Mouse (Mus musculus) limb, embryonic 14.5 days (tissue): Measurements from ENCODE around the gene Rilpl1. TPM values are rescaled to one million over a fixed set of nuclear protein-coding genes. Genes with fewer than 3 reads are reported as not detected.
"Not testable (repeated sequence)": the region's sequence is repeated elsewhere in the genome, so short reads cannot be mapped to it uniquely, and the experiment has no call there.

ENCODE experiments used
- ATAC-seq: fragments of 200-750 bp; cut with Nextera tagmentation; 2 replicates; pipeline ENCODE4 v1.8.0; 2017; ENCODE audit warnings: low read depth, moderate number of reproducible peaks, moderate TSS enrichment; ENCODE audit not compliant: low FRiP score
- DNase-seq: peaks from one replicate; pipeline ENCODE4 v3.0.0-alpha.2; 2015; ENCODE audit warnings: low spot score
- H3K27ac ChIP-seq: fragments of 300-500 bp; sonication (generic); replicated peaks from 2 replicates; pipeline ENCODE4 v1.5.1; 2014; ENCODE audit warnings: low read depth, mild to moderate bottlenecking, low read length, moderate library complexity, mixed read lengths
- H3K27me3 ChIP-seq: fragments of 300-500 bp; sonication (generic); 2 replicates; pipeline ENCODE4 v1.6.1; 2014; ENCODE audit warnings: low read length, mixed read lengths; ENCODE audit not compliant: control insufficient read depth, insufficient read depth
- H3K36me3 ChIP-seq: fragments of 300-500 bp; sonication (generic); 2 replicates; pipeline ENCODE4 v1.6.1; 2014; ENCODE audit warnings: mild to moderate bottlenecking, low read length, moderate library complexity, mixed read lengths; ENCODE audit not compliant: control insufficient read depth, insufficient read depth
- H3K4me1 ChIP-seq: fragments of 300-500 bp; sonication (generic); 2 replicates; pipeline ENCODE4 v1.6.1; 2014; ENCODE audit warnings: antibody characterized with exemption, low read length, mixed read lengths; ENCODE audit not compliant: control insufficient read depth, insufficient read depth
- H3K4me2 ChIP-seq: fragments of 300-500 bp; sonication (generic); replicated peaks from 2 replicates; pipeline ENCODE4 v1.6.1; 2014; ENCODE audit warnings: low read depth, mild to moderate bottlenecking, low read length, moderate library complexity; ENCODE audit not compliant: severe bottlenecking
- H3K4me3 ChIP-seq: fragments of 300-500 bp; sonication (generic); replicated peaks from 2 replicates; pipeline ENCODE4 v1.5.1; 2014; ENCODE audit warnings: low read length
- H3K9ac ChIP-seq: fragments of 300-500 bp; sonication (generic); 2 replicates; pipeline ENCODE4 v1.6.1; 2014; ENCODE audit warnings: mild to moderate bottlenecking, low read depth, low read length, moderate library complexity; ENCODE audit not compliant: severe bottlenecking
- H3K9me3 ChIP-seq: fragments of 300-500 bp; sonication (generic); 2 replicates; pipeline ENCODE4 v1.6.1; 2016; ENCODE audit warnings: low read length; ENCODE audit not compliant: control insufficient read depth
- POLR2A ChIP-seq: fragments of 200-500 bp; IDR thresholded peaks from 2 replicates; pipeline ENCODE4 v1.8.0; 2012; ENCODE audit warnings: inconsistent platforms, mild to moderate bottlenecking, moderate library complexity, borderline replicate concordance; ENCODE audit not compliant: insufficient read depth, insufficient read length; ENCODE audit errors: extremely low read depth
- WGBS: fragments of 180-500 bp; shearing (Covaris S2); extraction: QIAGEN DNeasy Blood & Tissue Kit; methylation state at CpG from one replicate; pipeline ENCODE4 v1.1.7; 2014; 5-methylcytosine and 5-hydroxymethylcytosine counted together
- polyA plus RNA-seq, 2 experiments: library from polyadenylated mRNA; depleted of rRNA in 1 of 2; stranded (reverse) in 1 of 2; unstranded in 1 of 2; fragments of >200 nt; fragmentation: Nextera tagmentation in 1 of 2; extraction: Ambion mirVana in 1 of 2; gene quantifications; 2 replicates each; pipeline versions ENCODE4 v1.2.1 to v1.2.3; 2012 to 2014

Rilpl1 gene
- polyA plus RNA-seq, 2 experiments = 22.4 to 23.2 TPM

DNA sequence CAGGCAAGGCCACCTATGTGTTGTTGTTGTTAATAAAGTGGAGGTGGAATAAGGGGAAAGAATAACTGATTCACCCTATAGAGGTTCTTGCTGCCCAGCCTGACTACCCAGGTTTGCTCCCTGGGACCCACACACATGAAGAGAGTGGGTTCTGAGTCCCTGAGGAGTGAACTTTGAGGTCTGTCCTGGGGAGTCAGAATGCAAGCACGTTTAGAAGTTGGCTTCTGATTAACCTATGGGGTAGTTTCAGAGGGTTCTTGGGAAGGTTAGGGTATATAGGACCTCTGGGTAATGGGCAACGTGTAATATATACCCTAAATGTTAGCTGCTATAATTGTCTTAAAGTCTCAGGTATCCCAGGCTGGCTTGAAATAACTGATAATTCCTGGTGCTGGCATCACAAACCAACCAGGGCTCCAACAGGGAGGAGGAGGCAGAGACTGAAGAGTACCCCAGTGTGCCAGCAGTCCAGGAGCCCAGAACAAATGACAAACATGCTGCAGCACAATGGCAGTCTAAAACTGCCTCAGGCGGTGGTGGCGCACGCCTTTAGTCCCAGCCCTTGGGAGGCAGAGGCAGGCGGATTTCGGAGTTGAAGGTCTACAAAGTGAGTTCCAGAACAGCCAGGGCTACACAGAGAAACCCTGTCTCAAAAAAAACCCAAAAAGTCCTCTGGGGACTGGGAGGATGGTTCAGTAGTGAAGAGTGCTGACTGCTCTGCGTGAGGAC lies 68.7 kb downstream of the Rilpl1 start:
- Histone ChIP-seq H3K4me1 (no peaks in the 10 kb centered on the region), H3K4me3 (no peak overlapping the region), H3K27ac (no peak overlapping the region), H3K4me2 (no peak overlapping the region), H3K9ac (no peak overlapping the region), H3K27me3 (no peaks in the 10 kb centered on the region), H3K9me3 (no peaks in the 10 kb centered on the region), H3K36me3 (peaks cover 82% of the 10 kb centered on the region)
- DNase-seq (no peak), ATAC-seq (no peak)
- 86% methylated on average over 8 of the region's 8 CpGs for WGBS
- TF ChIP-seq POLR2A = no peak

DNA sequence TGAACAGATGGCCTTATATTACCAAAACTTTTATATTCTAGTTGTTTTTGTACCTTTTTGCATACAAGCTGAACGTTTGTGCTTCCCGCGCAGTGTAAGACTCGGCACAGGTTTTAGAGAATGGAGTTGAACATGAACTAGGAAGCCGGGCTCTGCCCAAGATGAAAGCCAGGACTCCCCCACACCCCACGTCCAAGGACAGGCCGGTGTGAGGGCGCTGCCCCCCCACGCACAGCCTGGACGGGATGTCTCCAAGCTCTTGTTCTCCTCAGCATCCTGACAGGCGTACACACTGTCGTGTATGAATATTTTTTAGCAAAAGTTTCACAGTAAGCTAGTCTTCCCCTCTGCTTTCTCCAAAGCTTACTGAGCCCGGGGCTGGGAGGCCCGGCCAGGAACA lies 70.3 kb downstream of the Rilpl1 start:
- DNase-seq, H3K9ac ChIP-seq: not testable (repeated sequence)
- 94% methylated on average over 14 of the region's 14 CpGs for WGBS

DNA sequence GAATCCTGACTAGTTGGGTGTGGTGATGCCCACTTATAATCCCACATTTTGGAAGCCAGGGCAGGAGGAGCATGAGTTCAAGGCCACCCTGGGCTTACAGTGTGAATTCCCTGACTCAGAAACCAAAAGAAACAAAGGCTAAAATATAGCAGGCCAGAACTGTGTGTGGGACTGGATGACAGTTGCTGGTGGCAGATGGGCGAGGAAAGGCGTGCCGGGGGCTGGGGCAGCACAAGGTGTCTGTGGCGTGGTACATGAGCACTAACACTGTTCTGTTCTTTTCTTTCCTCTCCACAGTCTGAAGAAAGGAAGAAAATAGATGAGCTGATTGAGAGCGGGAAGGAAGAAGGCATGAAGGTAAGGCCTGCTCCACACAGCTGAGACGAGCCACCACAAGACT lies 74.4 kb downstream of the Rilpl1 start:
- no peaks in the 10 kb centered on the region for H3K27me3 ChIP-seq
- no peaks in the 10 kb centered on the region for H3K9me3 ChIP-seq
- no peak overlapping the region for H3K4me3 ChIP-seq
- H3K4me1 ChIP-seq = no peaks in the 10 kb centered on the region
- no peak for TF ChIP-seq POLR2A
- no peak for ATAC-seq
- DNase-seq = no peak
- H3K9ac ChIP-seq = no peak overlapping the region
- WGBS = 95% methylated on average over 6 of the region's 6 CpGs
- peaks cover 92% of the 10 kb centered on the region for H3K36me3 ChIP-seq
- no peak overlapping the region for H3K4me2 ChIP-seq
- no peak overlapping the region for H3K27ac ChIP-seq

More for the DNA sequence above, 70.3 kb downstream of the Rilpl1 start:
- ATAC-seq, H3K27me3 ChIP-seq, H3K4me2 ChIP-seq, H3K4me1 ChIP-seq, H3K9me3 ChIP-seq, H3K27ac ChIP-seq, H3K4me3 ChIP-seq: not testable (repeated sequence)
- H3K36me3 ChIP-seq = peaks cover 85% of the 10 kb centered on the region

DNA sequence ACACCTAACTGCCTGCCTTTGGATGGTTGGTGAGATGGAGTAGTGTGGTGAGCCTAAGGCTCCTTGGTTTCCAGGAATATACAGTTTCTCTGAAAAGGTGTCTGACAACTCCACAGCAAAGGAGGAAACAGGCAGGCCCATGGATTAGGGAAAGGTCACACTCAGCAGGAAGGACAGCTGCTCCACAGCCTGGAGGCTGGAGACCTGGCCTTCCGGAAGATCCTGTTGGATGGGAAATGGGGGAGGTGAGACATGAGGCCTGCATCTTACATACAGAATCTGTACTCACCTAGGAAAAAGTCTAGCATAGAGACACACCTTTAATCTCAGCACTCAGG lies 77.1 kb downstream of the Rilpl1 start:
- no peak for TF ChIP-seq POLR2A
- Histone ChIP-seq H3K27me3 (no peaks in the 10 kb centered on the region), H3K4me2 (no peak overlapping the region), H3K9ac (no peak overlapping the region), H3K27ac (no peak overlapping the region), H3K4me1 (no peaks in the 10 kb centered on the region; the same call in 1 of the 2 replicates), H3K9me3 (no peaks in the 10 kb centered on the region), H3K4me3 (no peak overlapping the region), H3K36me3 (peaks cover 96% of the 10 kb centered on the region)
- DNase-seq (no peak), ATAC-seq (no peak)
- WGBS = 73% methylated on average over 1 of the region's 1 CpGs

DNA sequence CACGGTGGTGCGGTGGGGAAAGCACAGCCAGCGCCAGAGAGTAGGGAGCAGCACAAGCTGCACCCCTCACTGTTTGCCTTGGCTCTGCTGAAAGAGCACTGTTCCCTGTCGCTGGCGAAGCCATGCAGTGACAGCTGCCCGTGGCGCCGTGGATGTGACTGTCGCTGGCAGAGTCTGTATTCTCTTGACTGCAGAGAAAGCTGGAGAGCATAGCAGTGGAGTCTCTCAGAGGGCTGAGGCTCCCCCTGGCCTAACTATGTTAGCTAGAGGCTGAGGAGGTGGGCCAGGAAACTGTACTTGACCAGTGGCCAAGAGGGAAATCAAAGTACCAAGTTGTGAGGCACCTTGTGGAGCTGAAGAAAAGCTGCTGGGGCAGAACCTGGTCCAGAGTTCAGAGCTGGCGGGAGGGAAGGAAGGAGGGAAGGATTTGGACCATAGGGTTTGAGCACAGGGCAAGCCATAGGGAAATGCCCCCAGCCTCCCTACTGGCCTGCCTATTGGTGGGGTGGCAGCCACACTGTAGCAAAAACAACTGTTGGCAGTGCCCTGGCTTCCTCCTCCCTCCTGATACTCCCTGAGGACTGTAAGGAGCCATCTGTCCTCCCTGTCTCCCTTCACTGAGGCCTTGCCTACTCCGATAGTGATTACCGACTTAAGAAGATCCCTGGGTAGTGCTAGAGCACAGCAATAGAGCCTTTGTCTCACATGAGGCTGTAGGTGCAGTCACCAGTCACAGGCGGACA lies 77.7 kb downstream of the Rilpl1 start:
- TF ChIP-seq POLR2A = no peak
- no peaks in the 10 kb centered on the region; the same call in 1 of the 2 replicates for H3K4me1 ChIP-seq
- H3K9me3 ChIP-seq = no peaks in the 10 kb centered on the region
- H3K4me2 ChIP-seq = no peak overlapping the region
- H3K27me3 ChIP-seq = no peaks in the 10 kb centered on the region
- no peak overlapping the region for H3K4me3 ChIP-seq
- H3K36me3 ChIP-seq = peaks cover 96% of the 10 kb centered on the region
- H3K9ac ChIP-seq = no peak overlapping the region
- WGBS = 88% methylated on average over 13 of the region's 13 CpGs
- no peak overlapping the region for H3K27ac ChIP-seq
- DNase-seq (no peak), ATAC-seq (no peak)
